Mouse (Mus musculus): ENCODE measurements around the gene Phactr3.

DNA sequence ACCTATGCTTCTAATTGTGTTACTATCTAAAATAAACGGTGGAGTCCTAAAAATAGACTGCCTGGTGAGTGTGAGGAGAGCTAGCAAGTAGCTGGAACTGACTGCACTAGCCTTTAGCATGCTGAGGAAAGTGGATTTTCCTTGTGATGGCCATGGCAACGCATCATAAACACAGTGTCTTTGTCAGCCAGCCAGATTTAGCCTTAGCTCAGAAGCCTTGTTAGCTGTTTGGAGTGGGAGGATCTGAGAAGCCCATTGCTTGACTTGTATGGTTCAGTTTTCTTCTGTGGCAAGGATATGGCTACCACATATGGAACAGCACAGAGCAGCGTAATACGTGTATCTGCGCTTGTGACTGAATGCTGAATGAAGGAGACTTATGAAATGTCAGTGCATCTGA lies 210.8 kb downstream of the Phactr3 start:
- TF ChIP-seq CTCF (IDR thresholded peaks at IDR 0.05) (no peak), EP300 (IDR thresholded peaks at IDR 0.05) (no peak)
